Mouse (Mus musculus) CH12.LX (cell line): ENCODE results near the gene Flt1. TPM values are rescaled to one million over a fixed set of nuclear protein-coding genes. Genes with fewer than 3 reads are reported as not detected.

Source experiments
- DNase-seq: peaks from one replicate; pipeline ENCODE4 v3.0.0-alpha.2; 2013; ENCODE audit errors: extremely low read depth
- H3K27ac ChIP-seq: 2 replicates; pipeline ENCODE4 v1.5.1; 2012; ENCODE audit warnings: low read depth, mild to moderate bottlenecking, control low read depth, moderate library complexity; ENCODE audit not compliant: insufficient read depth
- H3K27me3 ChIP-seq: replicated peaks from 2 replicates; pipeline ENCODE3; 2012; ENCODE audit warnings: inconsistent platforms
- H3K36me3 ChIP-seq, 2 experiments: replicated peaks in 1 of 2; 2 replicates each; pipeline versions ENCODE3 to v1.6.1; 2012; ENCODE audit warnings: inconsistent platforms in 1 of 2, low read length in 1 of 2, mild to moderate bottlenecking in 1 of 2, mixed read lengths in 1 of 2, moderate library complexity in 1 of 2; ENCODE audit not compliant: control insufficient read depth in 1 of 2, insufficient read depth in 1 of 2
- H3K4me1 ChIP-seq, 2 experiments: 2 replicates each; pipeline ENCODE4 v1.6.1; 2012; ENCODE audit warnings: inconsistent platforms in 1 of 2, moderate library complexity in 1 of 2; ENCODE audit not compliant: insufficient read depth in 2 of 2, control insufficient read depth in 1 of 2
- H3K4me2 ChIP-seq: 2 replicates; pipeline ENCODE4 v1.6.1; 2012; ENCODE audit warnings: low read depth, mild to moderate bottlenecking, control low read depth; ENCODE audit not compliant: poor library complexity, insufficient read depth, severe bottlenecking
- H3K4me3 ChIP-seq, 3 experiments: fragments of 150-350 bp in 1 of 3; sonication (generic) in 1 of 3; replicated peaks in 1 of 3; 2 replicates each; pipeline versions ENCODE3 to v1.5.1; 2011 to 2012; ENCODE audit warnings: low read depth in 2 of 3, low read length in 2 of 3, mild to moderate bottlenecking in 2 of 3, moderate library complexity in 2 of 3, control low read depth in 1 of 3, improper control_type of control experiment in 1 of 3, inconsistent platforms in 1 of 3, mixed read lengths in 1 of 3; ENCODE audit not compliant: poor library complexity in 1 of 3
- H3K79me2 ChIP-seq: replicated peaks from 2 replicates; pipeline ENCODE4 v1.6.1; 2012; ENCODE audit warnings: mild to moderate bottlenecking, moderate library complexity; ENCODE audit not compliant: control insufficient read depth, poor library complexity, insufficient read depth, severe bottlenecking; ENCODE audit errors: extremely low read depth
- H3K9ac ChIP-seq: 2 replicates; pipeline ENCODE4 v1.6.1; 2012; ENCODE audit warnings: low read depth, mild to moderate bottlenecking, control low read depth, moderate library complexity; ENCODE audit not compliant: insufficient read depth
- H3K9me3 ChIP-seq: replicated peaks from 2 replicates; pipeline ENCODE3; 2012; ENCODE audit warnings: low read length, inconsistent platforms, mixed read lengths
- BHLHE40 ChIP-seq: IDR thresholded peaks from 2 replicates; pipeline ENCODE4 v1.6.1; 2011; ENCODE audit warnings: mild to moderate bottlenecking, low read depth, low read length, improper control_type of control experiment
- CHD1 ChIP-seq: IDR thresholded peaks from 2 replicates; pipeline ENCODE4 v1.6.1; 2012; ENCODE audit warnings: low read depth, low read length, improper control_type of control experiment, inconsistent platforms
- CTCF ChIP-seq, 2 experiments: IDR thresholded peaks in 1 of 2; conservative IDR thresholded peaks in 1 of 2; 2 replicates each; pipeline ENCODE4 v1.5.1; 2011 to 2012; ENCODE audit warnings: low read depth in 2 of 2, low read length in 2 of 2, improper control_type of control experiment in 1 of 2, inconsistent platforms in 1 of 2, mild to moderate bottlenecking in 1 of 2, moderate library complexity in 1 of 2
- E2F4 ChIP-seq: IDR thresholded peaks from 2 replicates; pipeline ENCODE4 v1.6.1; 2011; ENCODE audit warnings: low read depth, low read length, improper control_type of control experiment; ENCODE audit not compliant: insufficient replicate concordance
- ELF1 ChIP-seq: IDR thresholded peaks from 2 replicates; pipeline ENCODE4 v1.6.1; 2014; ENCODE audit warnings: low read depth, mild to moderate bottlenecking, inconsistent platforms, low read length, improper control_type of control experiment
- JUN ChIP-seq: IDR thresholded peaks from 2 replicates; pipeline ENCODE4 v1.6.1; 2011; ENCODE audit warnings: low read depth, mild to moderate bottlenecking, low read length, improper control_type of control experiment, moderate library complexity; ENCODE audit not compliant: insufficient read depth
- KAT2A ChIP-seq: IDR thresholded peaks from 2 replicates; pipeline ENCODE4 v1.6.1; 2012; ENCODE audit warnings: low read length, improper control_type of control experiment, inconsistent platforms; ENCODE audit not compliant: insufficient replicate concordance
- MAFK ChIP-seq: IDR thresholded peaks from 2 replicates; pipeline ENCODE4 v1.6.1; 2011; ENCODE audit warnings: low read length, improper control_type of control experiment; ENCODE audit not compliant: insufficient replicate concordance
- MAX ChIP-seq: IDR thresholded peaks from 2 replicates; pipeline ENCODE4 v1.6.1; 2011; ENCODE audit warnings: low read length, improper control_type of control experiment
- MEF2A ChIP-seq: IDR thresholded peaks from 2 replicates; pipeline ENCODE4 v1.6.1; 2014; ENCODE audit warnings: low read depth, mild to moderate bottlenecking, inconsistent platforms, low read length, improper control_type of control experiment, borderline replicate concordance
- MYC ChIP-seq: IDR thresholded peaks from 2 replicates; pipeline ENCODE4 v1.6.1; 2011; ENCODE audit warnings: low read depth, mild to moderate bottlenecking, improper control_type of control experiment, low read length
- NELFE ChIP-seq: IDR thresholded peaks from 2 replicates; pipeline ENCODE4 v1.6.1; 2011; ENCODE audit warnings: low read depth, low read length, improper control_type of control experiment
- RAD21 ChIP-seq: IDR thresholded peaks from 2 replicates; pipeline ENCODE4 v1.6.1; 2011; ENCODE audit warnings: low read depth, mild to moderate bottlenecking, low read length, improper control_type of control experiment, moderate library complexity
- RCOR1 ChIP-seq: conservative IDR thresholded peaks from 2 replicates; pipeline ENCODE4 v1.6.1; 2012; ENCODE audit warnings: low read depth, mild to moderate bottlenecking, inconsistent platforms, low read length, improper control_type of control experiment
- SMC3 ChIP-seq: IDR thresholded peaks from 2 replicates; pipeline ENCODE4 v1.6.1; 2011; ENCODE audit warnings: low read depth, low read length, improper control_type of control experiment
- UBTF ChIP-seq: IDR thresholded peaks from 2 replicates; pipeline ENCODE4 v1.6.1; 2012; ENCODE audit warnings: low read depth, mild to moderate bottlenecking, inconsistent platforms, low read length, improper control_type of control experiment, moderate library complexity
- USF1 ChIP-seq: IDR thresholded peaks from 2 replicates; pipeline ENCODE4 v1.6.1; 2014; ENCODE audit warnings: low read depth, mild to moderate bottlenecking, inconsistent platforms, low read length, improper control_type of control experiment
- USF2 ChIP-seq: conservative IDR thresholded peaks from 2 replicates; pipeline ENCODE4 v1.6.1; 2011; ENCODE audit warnings: low read depth, low read length, improper control_type of control experiment
- ZKSCAN1 ChIP-seq: IDR thresholded peaks from 2 replicates; pipeline ENCODE4 v1.6.1; 2012; ENCODE audit warnings: low read depth, inconsistent platforms, low read length, improper control_type of control experiment, borderline replicate concordance
- ZMIZ1 ChIP-seq: IDR thresholded peaks from 2 replicates; pipeline ENCODE4 v1.6.1; 2012; ENCODE audit warnings: low read depth, mild to moderate bottlenecking, inconsistent platforms, low read length, improper control_type of control experiment
- ZNF384 ChIP-seq: IDR thresholded peaks from 2 replicates; pipeline ENCODE4 v1.6.1; 2012; ENCODE audit warnings: low read depth, low read length, improper control_type of control experiment, inconsistent platforms
- dilution Hi-C: fragments of 300-500 bp; cut with MboI; formaldehyde crosslinking; loops from 2 replicates; pipeline ENCODE4 v1.14.3; 2020; ENCODE audit warnings: low sequenced_read_pairs; ENCODE audit not compliant: extremely low pct_unique_long_range_greater_than_20kb, extremely low pct_ligation_motif_present
- in situ Hi-C: fragments of 300-500 bp; cut with MboI; formaldehyde crosslinking; loops from 3 replicates; pipeline ENCODE4 v1.14.3; 2019; ENCODE audit warnings: low sequenced_read_pairs, low pct_ligation_motif_present, low pct_unique_long_range_greater_than_20kb, mixed read lengths
- polyA plus RNA-seq: library from polyadenylated mRNA; unstranded; fragments of >175 nt; gene quantifications from 2 replicates; pipeline ENCODE4 v1.2.1, GENCODE M21; 2012; ENCODE audit warnings: low read depth; ENCODE audit not compliant: insufficient read length
- total RNA-seq, 2 experiments: library from RNA; depleted of rRNA; stranded (reverse); fragments of 300-350 nt in 1 of 2; fragments of >200 nt in 1 of 2; gene quantifications; 2 replicates each; pipeline ENCODE4 v1.2.3; 2012 to 2014

The Flt1 gene
- total and polyA plus RNA-seq, 3 experiments, result 0.27 to 0.94 (median 0.47) TPM

DNA sequence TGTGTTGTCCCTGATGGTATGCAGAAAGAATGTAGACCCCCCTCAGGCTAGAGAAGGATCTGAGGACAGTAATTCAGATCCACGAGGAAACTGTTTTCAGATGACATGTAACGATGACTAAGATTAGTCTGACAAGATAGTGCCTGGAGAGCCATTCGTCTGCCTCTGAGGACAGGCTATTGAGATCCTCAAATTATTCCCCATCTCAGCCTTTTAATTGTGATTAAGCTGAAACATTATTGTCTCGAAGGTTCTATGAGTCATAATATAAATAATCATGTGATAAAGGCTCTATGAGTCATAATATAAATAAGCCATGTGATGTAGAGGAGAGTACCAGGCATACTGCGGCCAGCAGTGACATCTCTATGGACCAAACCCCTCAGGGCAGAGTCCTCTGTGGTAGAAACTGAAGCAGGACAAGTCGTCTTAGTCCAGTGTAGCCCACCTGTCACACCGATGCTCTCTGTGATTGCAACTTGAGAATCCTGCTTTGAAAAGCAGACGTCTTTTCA lies 11.0 kb upstream of the Flt1 start:
- H3K36me3 ChIP-seq, result no peaks in the 10 kb centered on the region
- no peak overlapping the region for H3K9ac ChIP-seq
- dilution Hi-C loops (no loop called here), in situ Hi-C loops (loop anchor here (10.0 kb wide), 1 partner anchor 132 kb away; no protein-coding TSS in a partner anchor)
- DNase-seq, result no peak
- no peaks in the 10 kb centered on the region for H3K27me3 ChIP-seq
- TF ChIP-seq ZMIZ1, result no peak
- no peak for TF ChIP-seq CTCF (conservative IDR thresholded peaks at IDR 0.05 in 1 of 2, IDR thresholded peaks at IDR 0.05 in 1 of 2; ENCODE audit: low read depth in 2 of 2, low read length in 2 of 2)
- no peak for TF ChIP-seq MYC
- TF ChIP-seq ZKSCAN1, result no peak
- no peak for TF ChIP-seq JUN
- no peak overlapping the region for H3K4me2 ChIP-seq
- no peak overlapping the region for H3K4me3 ChIP-seq
- no peak overlapping the region for H3K27ac ChIP-seq
- H3K4me1 ChIP-seq, result peaks cover 4% of the 10 kb centered on the region in 2 experiments; a peak in 2 of 4 replicates
- no peaks in the 10 kb centered on the region for H3K79me2 ChIP-seq
- H3K9me3 ChIP-seq, result peaks cover 3% of the 10 kb centered on the region

DNA sequence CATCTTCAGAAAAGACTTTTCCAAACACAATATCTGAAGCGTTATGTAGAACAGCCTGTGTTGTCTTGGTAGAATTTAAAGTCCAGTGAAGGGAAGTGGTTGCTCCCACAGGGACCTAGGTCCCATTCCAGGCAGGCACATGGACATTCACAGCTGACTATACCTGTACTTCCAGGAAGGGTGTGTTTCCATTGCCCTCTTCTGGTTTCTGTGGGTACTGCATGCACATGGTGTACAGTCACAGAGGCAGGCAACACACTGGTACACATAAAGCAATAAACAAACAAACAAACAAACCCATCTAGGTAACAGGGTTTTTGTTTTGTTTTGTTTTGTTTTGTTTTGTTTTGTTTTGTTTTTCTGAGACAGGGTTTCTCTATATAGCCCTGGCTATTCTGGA lies 7.9 kb upstream of the Flt1 start:
- no peak overlapping the region for H3K4me2 ChIP-seq
- no peak overlapping the region for H3K27ac ChIP-seq
- TF ChIP-seq UBTF (no peak), RAD21 (peak; percentile 71), MYC (peak; percentile 26; the same call in 1 of the 2 replicates), SMC3 (peak; percentile 69), CTCF (conservative IDR thresholded peaks at IDR 0.05 in 1 of 2, IDR thresholded peaks at IDR 0.05 in 1 of 2; ENCODE audit: low read depth in 2 of 2, low read length in 2 of 2) (peak; percentile 40 to 70; a peak in 2 of 4 replicates)
- no peaks in the 10 kb centered on the region for H3K4me1 ChIP-seq
- dilution Hi-C loops, result no loop called here
- no peaks in the 10 kb centered on the region for H3K79me2 ChIP-seq
- H3K4me3 ChIP-seq, result no peak overlapping the region
- no peaks in the 10 kb centered on the region for H3K9me3 ChIP-seq
- peak; percentile 49 for DNase-seq
- H3K36me3 ChIP-seq, result no peaks in the 10 kb centered on the region
- H3K9ac ChIP-seq, result no peak overlapping the region
- no peaks in the 10 kb centered on the region for H3K27me3 ChIP-seq
- in situ Hi-C loops, result loop anchor here (10.0 kb wide), 1 partner anchor 129 kb away; no protein-coding TSS in a partner anchor

DNA sequence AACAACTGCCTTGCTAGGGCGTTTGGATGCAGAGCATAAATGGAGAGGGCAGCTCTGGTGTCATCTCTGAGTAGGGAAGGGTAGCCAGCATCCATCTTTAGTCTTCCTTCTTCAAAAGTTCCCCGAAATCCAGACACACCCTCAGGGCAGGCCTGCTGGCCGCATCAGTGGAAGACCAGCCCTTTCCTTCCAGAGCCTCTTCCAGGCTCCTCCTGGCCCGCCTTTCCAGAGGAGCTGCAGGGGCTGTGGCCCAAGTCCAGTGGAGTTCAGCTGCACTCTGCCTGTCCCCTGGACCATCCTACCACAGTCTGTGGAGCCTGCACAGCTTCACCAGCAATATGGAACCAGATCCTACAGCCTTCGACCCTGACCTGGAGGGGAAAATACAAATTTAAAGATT lies 7.1 kb upstream of the Flt1 start:
- in situ Hi-C loops (loop anchor here (10.0 kb wide), 1 partner anchor 128 kb away; no protein-coding TSS in a partner anchor), dilution Hi-C loops (no loop called here)
- no peak overlapping the region for H3K4me3 ChIP-seq
- no peaks in the 10 kb centered on the region for H3K36me3 ChIP-seq
- H3K9me3 ChIP-seq, result no peaks in the 10 kb centered on the region
- no peaks in the 10 kb centered on the region for H3K79me2 ChIP-seq
- H3K27ac ChIP-seq, result no peak overlapping the region
- no peak overlapping the region for H3K9ac ChIP-seq
- no peak for TF ChIP-seq ZNF384
- no peak for TF ChIP-seq KAT2A
- no peak for TF ChIP-seq RAD21
- TF ChIP-seq BHLHE40, result no peak
- TF ChIP-seq E2F4, result no peak
- TF ChIP-seq MAFK, result no peak
- TF ChIP-seq USF1, result no peak
- TF ChIP-seq MEF2A, result no peak
- TF ChIP-seq ELF1, result no peak
- TF ChIP-seq RCOR1, result no peak
- TF ChIP-seq USF2, result no peak
- TF ChIP-seq SMC3, result no peak
- TF ChIP-seq ZKSCAN1, result no peak
- no peak for TF ChIP-seq MAX
- TF ChIP-seq CHD1, result no peak
- no peak for TF ChIP-seq JUN
- TF ChIP-seq NELFE, result no peak
- H3K27me3 ChIP-seq, result no peaks in the 10 kb centered on the region
- H3K4me1 ChIP-seq, result no peaks in the 10 kb centered on the region
- no peak for DNase-seq
- no peak overlapping the region for H3K4me2 ChIP-seq
